Mouse (Mus musculus) gastrocnemius, postnatal 4 days (tissue): ENCODE data around the gene Tomm40l. TPM values are rescaled to one million over a fixed set of nuclear protein-coding genes. Genes with fewer than 3 reads are reported as not detected.

Experiments
- DNase-seq, 2 experiments: peaks; one replicate each; pipeline ENCODE4 v3.0.0; 2021 to 2022; ENCODE audit warnings: low spot score in 2 of 2, mixed read lengths in 2 of 2
- total RNA-seq, 2 experiments: library from RNA; stranded (reverse); gene quantifications; 2 replicates each; pipeline ENCODE4 v1.2.3; 2021

Gene Tomm40l
- total RNA-seq, 2 experiments from 2014 or later: 33.4 to 39.7 TPM

DNA sequence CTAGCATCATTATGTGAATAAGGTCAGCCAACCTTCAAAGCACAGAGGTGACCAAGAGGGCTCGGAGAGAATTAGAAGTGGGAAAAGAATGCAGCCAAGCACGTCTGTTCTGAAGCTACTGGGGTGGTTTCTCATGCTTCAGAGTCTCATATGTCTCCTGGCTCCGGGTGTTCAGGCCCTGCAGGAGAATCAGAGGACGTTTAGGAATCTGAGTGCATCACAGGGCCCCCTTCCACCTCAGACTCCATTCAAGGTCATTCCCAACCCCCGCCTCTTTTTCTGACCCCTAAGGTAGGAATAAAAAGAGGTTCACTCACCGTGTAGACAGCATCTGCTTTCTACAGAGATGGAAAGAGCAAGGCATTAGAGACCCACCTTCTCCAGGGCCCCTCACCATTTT is 7.4 kb upstream of the Tomm40l start:
- DNase-seq: no peak

DNA sequence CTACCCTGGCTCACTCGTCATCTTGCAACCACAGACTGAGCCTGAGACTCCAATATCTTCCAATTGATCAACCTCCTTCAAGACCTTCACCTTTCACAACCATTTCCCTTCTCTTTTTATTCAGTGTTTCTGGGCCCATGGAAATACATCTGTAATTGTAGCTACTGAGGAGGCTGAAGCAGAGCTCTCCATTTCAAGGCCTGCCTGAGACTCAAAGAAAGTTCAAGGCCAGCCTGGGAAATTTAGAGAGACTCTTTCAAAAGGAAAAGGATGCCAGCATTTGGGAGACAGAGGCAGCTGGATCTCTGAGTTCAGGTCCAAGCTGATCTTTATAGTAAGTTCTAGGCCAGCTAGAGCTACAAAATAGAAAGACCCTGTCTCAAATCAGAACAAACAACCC is 5.6 kb upstream of the Tomm40l start:
- DNase-seq: no peak

GRCm38 (mm10) chr1:171226780-171227179 is 4.5 kb upstream of the Tomm40l start:
- DNase-seq: no peak

DNA sequence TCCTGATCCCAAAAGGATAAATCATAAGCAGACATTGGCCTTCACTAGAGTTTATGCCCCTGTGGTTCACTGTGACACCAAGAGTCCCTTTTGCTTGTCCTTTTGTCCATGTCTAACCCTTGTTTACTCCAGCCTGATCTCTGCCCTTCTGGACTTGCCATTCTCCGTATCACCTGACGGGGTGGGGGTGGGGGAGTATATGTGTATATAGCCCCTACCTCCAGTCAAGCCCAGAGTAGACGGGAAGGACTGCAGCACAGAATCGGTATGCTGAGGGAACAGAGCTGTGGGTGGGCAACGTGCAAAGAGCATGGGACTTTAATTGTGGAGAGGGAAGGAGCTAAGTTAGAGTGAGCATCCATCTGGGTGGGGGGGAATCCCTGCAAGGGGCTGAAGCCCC is 2.5 kb upstream of the Tomm40l start, which contains the start of gene Apoa2:
Gene Apoa2, plus strand, starts transcription at position 198 of the 400 bp plus-strand sequence.
- no peak for DNase-seq

DNA sequence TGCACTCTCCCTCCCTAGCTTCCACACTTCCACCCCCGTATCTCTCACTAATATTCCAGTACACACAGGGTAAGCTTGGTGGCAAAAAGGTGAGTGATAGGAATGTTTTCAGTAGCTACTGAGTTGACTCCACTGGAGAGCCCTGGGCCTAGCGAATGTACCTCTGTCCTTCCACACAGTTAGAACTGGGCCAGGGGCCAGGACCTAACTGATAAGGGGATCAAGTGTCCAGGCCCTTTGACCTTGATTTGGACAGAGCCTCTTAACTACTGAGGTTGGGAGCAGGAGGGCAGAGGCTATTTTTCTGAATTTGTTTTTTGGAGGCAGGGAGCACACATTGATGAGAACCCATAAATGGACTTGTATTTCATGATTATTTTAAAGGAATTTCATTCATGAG is 1.5 kb upstream of the Tomm40l start:
- no peak for DNase-seq

- no peak for DNase-seq
These were observed 854 bp upstream of the Tomm40l start for GRCm38 (mm10) chr1:171223168-171223567.

GRCm38 (mm10) chr1:171221281-171222193 is 777 bp downstream of the Tomm40l start:
- peak in 1 of 2 experiments; percentile 31 for DNase-seq

- DNase-seq: peak; percentile 63 to 83
These were observed 1.4 kb downstream of the Tomm40l start for GRCm38 (mm10) chr1:171220871-171221270.

- DNase-seq: no peak
These were observed 5.9 kb downstream of the Tomm40l start for GRCm38 (mm10) chr1:171216241-171216955.

DNA sequence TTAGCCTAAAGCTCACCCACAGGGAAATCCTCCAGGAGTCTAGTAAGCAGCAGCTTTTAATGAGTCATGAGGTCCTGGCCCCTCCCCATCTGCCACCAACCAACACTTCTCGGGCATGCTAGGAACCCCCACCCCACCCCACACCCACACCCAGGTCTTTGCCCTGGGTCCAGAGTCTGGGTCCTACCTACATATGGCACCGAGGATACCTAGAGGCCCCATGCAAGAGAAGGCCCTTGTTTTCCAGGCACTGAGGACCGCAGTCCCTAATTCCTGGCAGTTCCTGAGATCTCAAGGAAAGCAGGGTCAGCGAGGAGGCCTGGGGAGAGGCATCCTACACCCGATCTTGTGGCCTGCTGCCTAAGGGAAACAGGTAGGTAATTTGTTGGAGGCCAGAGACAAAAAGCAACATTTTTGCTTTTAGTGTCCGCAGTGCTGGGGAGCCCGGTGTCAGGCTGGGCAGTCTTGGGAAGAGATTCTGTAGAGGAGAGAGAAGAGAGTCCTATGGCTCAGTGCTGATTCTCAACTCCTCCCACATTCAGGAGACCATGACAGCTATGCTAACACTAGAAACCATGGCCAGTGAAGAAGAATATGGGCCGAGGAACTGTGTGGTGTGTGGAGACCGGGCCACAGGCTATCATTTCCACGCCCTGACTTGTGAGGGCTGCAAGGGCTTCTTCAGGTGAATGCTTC is 8.4 kb downstream of the Tomm40l start, which contains the start of gene Nr1i3:
Gene Nr1i3, plus strand, starts transcription at position 170 of the 696 bp plus-strand sequence.
- DNase-seq: no peak

- DNase-seq: no peak
These were observed 9.5 kb downstream of the Tomm40l start for GRCm38 (mm10) chr1:171212854-171213253.

DNA sequence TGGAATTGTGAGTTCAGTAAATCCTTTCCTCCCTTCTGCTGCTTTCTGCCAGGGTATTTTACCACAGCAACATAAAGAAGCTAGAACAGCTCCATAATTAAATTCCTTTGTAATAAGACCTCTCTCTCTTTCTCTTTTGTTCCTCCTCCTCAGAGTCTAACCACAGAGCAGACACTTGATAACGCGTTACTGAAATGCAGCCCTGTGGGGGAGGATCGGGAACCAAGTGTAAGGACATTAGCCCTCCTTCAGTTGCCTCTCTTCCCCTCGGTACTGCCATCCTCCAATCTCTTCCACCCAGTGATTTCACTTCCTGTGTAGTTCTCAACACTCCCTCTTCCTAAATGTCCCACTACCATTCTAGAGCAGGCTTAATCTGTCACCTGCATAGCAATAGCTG is 12.9 kb downstream of the Tomm40l start:
- no peak for DNase-seq

DNA sequence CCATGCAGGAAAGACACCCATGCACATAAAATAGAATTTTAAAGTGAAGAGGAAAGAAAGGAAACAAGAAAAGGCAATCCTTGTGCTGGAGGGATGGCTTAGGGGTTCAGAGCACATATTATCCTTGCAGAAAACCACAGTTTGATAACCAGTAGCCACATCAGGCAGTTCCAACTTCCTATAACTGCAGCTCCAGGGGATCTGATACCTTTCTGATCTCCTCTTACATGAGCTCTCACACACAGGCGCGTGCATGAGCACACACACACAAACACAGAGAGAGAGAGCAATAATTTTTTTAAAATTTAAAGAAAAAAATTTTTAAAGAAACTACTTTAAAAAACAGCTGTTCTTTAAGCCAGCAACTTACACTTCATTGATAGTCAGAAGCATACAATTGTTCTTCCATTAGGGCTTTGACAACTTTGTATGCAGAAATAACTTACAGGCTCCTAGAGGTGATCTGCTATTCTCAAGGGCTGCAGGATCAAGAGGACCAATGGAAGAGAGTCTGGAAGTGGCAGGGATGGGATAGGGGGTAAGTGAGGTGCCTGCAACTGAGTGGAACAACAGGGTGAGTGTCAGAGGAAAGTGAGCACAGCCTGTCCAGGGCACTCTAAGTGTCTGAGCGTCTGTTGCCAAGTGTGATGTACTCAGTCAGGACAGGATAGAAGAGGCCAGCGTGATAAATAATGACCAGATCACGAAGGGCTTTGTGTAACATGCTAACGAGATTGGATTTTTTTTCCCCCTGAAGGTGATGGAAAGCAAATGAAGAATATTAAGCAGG is 16.4 kb downstream of the Tomm40l start:
- DNase-seq: no peak

GRCm38 (mm10) chr1:171204249-171204644 is 18.1 kb downstream of the Tomm40l start:
- no peak for DNase-seq

GRCm38 (mm10) chr1:171203471-171204248 is 18.7 kb downstream of the Tomm40l start:
- DNase-seq: no peak

GRCm38 (mm10) chr1:171200769-171201168 is 21.5 kb downstream of the Tomm40l start:
- DNase-seq: no peak

DNA sequence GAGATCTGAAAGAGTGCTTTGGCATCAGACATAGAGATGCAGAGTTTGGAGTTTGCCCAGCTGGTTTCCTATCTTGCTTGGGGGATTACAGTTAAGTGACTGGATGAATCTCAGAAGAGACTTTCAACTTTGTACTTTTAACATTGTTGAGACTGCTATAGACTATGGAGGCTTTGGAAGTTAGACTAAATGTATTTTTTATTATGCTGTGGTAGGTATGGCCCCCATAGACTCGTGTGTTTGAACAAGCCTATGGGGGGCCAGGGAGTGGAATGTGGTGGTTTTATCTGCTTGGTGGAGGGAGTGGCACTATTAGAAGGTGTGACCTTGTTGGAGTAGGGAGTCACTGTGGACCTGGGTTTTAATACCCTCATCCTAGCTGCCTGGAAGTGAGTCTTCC is 22.8 kb downstream of the Tomm40l start:
- no peak for DNase-seq

GRCm38 (mm10) chr1:171195887-171196397 is 26.4 kb downstream of the Tomm40l start, which contains the start of gene Pcp4l1:
Pcp4l1 (minus strand) TSS chr1:171196268.
- peak in 1 of 2 experiments; percentile 37 for DNase-seq

DNA sequence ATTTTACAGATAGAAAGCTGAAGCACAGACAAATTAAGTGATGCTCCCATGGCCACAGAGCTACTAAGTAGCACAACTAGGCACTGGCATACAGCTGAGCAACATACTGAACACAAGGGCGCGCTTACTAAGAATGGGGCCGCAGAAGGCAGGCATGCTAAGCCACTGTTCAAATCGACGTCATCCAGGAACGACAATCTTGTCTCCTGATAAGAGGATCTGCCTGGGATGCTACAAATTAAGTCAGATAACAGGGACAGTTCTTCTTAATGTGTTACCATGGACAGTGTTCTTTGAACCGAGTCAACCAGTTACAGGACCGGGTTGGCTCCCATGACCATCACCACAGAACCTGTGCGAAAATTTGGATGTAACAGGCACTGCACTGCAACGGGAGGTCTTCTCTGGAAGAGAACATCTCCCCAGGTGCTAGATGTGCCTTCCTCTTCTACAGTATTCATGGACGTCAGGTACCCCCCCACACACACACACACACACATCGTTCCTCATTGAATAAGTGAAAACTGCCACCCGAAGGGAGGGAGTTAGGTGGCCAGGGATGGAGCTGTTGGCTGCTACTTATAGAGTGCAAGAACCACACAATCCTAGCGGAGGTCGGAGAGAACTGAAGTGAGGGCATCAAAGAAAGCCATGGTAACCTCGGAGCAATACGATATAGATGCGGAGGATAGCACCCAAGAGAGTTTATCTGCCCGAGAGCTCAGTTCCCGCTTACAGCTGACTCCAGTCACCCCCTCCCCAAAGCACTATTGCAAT is 27.1 kb downstream of the Tomm40l start:
- no peak for DNase-seq
